Mouse (Mus musculus) heart, embryonic 14.5 days (tissue): ENCODE data around the gene Cmtm3. TPM values are rescaled to one million over a fixed set of nuclear protein-coding genes. Genes with fewer than 3 reads are reported as not detected.
"Not testable (repeated sequence)": the region's sequence is repeated elsewhere in the genome, so short reads cannot be mapped to it uniquely, and the experiment has no call there.

ENCODE experiments used
- ATAC-seq: fragments of 200-750 bp; cut with Nextera tagmentation; 2 replicates; pipeline ENCODE4 v1.8.0; 2017; ENCODE audit warnings: low read depth, moderate TSS enrichment; ENCODE audit not compliant: insufficient number of reproducible peaks, insufficient read depth, low FRiP score
- H3K27ac ChIP-seq, 2 experiments: fragments of 200-500 bp in 1 of 2; fragments of 300-500 bp in 1 of 2; sonication (generic) in 1 of 2; replicated peaks in 1 of 2; 2 replicates each; pipeline ENCODE4 v1.5.1; 2012 to 2014; ENCODE audit warnings: low read depth in 2 of 2, low read length in 2 of 2, control low read depth in 1 of 2, mild to moderate bottlenecking in 1 of 2, mixed read lengths in 1 of 2; ENCODE audit not compliant: control insufficient read depth in 1 of 2, insufficient read depth in 1 of 2
- H3K27me3 ChIP-seq: fragments of 300-500 bp; sonication (generic); 2 replicates; pipeline ENCODE4 v1.6.1; 2014; ENCODE audit warnings: mild to moderate bottlenecking, low read length, control low read depth; ENCODE audit not compliant: control insufficient read depth, insufficient read depth
- H3K36me3 ChIP-seq: fragments of 300-500 bp; sonication (generic); 2 replicates; pipeline ENCODE4 v1.6.1; 2014; ENCODE audit warnings: mild to moderate bottlenecking, control low read depth, low read length, mixed read lengths; ENCODE audit not compliant: control insufficient read depth, insufficient read depth
- H3K4me1 ChIP-seq, 2 experiments: fragments of 200-500 bp in 1 of 2; fragments of 300-500 bp in 1 of 2; sonication (generic) in 1 of 2; 2 replicates each; pipeline ENCODE4 v1.6.1; 2012 to 2014; ENCODE audit warnings: low read length in 2 of 2, control low read depth in 1 of 2, mixed read lengths in 1 of 2; ENCODE audit not compliant: control insufficient read depth in 2 of 2, insufficient read depth in 2 of 2
- H3K4me2 ChIP-seq: fragments of 300-500 bp; sonication (generic); 2 replicates; pipeline ENCODE4 v1.6.1; 2014; ENCODE audit warnings: mild to moderate bottlenecking, low read length
- H3K4me3 ChIP-seq, 2 experiments: fragments of 200-500 bp in 1 of 2; fragments of 300-500 bp in 1 of 2; sonication (generic) in 1 of 2; 2 replicates each; pipeline ENCODE4 v1.5.1; 2012 to 2014; ENCODE audit warnings: low read length in 2 of 2, mild to moderate bottlenecking in 2 of 2, control low read depth in 1 of 2, low read depth in 1 of 2, moderate library complexity in 1 of 2; ENCODE audit not compliant: control insufficient read depth in 1 of 2, insufficient read depth in 1 of 2
- H3K9ac ChIP-seq: fragments of 300-500 bp; sonication (generic); 2 replicates; pipeline ENCODE4 v1.6.1; 2014; ENCODE audit warnings: mild to moderate bottlenecking, low read length
- H3K9me3 ChIP-seq: fragments of 300-500 bp; sonication (generic); 2 replicates; pipeline ENCODE4 v1.6.1; 2016; ENCODE audit warnings: low read length, control low read depth; ENCODE audit not compliant: control insufficient read depth
- WGBS: fragments of 180-500 bp; shearing (Covaris S2); extraction: QIAGEN DNeasy Blood & Tissue Kit; methylation state at CpG from one replicate; pipeline ENCODE4 v1.1.7; 2014; 5-methylcytosine and 5-hydroxymethylcytosine counted together
- polyA plus RNA-seq: library from polyadenylated mRNA; unstranded; fragments of >200 nt; fragmentation: Nextera tagmentation; extraction: Ambion mirVana; gene quantifications from 2 replicates; pipeline ENCODE4 v1.2.1, GENCODE M21; 2014

Cmtm3 gene
- polyA plus RNA-seq, 1 experiment from 2014 or later, result 103 TPM

DNA sequence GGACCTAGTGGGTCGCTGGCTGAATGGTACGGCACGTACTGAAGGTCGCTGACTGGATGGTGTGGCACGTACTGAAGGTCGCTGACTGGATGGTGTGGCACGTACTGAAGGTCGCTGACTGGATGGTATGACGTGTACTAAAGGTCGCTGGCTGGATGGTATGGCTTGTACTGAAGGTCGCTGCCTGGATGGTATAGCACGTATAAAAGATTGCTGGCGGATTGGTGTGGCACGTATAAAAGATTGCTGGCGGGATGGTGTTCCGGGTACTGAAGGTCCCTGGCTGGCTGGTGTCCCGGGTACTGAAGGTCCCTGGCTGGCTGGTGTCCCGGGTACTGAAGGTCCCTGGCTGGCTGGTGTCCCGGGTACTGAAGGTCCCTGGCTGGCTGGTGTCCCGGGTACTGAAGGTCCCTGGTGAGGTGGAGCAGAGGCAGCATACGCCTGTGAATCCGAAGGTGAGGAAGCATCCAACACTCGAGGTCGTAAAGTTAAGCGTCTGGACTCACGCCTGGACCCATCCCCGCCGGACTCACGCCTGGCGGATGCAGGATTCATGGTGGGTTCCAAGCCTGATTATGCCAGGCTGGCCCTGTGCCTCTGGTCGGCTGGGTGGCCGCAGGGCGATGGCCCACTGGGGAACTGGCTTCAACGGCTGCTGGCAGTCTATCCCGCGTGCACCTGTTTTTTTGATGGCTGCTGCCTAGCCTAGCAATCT is 29.6 kb upstream of the Cmtm3 start, which contains the start of the genes Gm45711 and Cmtm1:
Gene Gm45711 (minus strand): TSS at position 641 of the 715 bp plus-strand sequence.
Gene Cmtm1 (minus strand): TSS at position 705 of the 715 bp plus-strand sequence.
- not testable (repeated sequence) for H3K27me3 ChIP-seq, H3K4me3 ChIP-seq, H3K9me3 ChIP-seq, H3K9ac ChIP-seq, ATAC-seq, H3K4me1 ChIP-seq, H3K36me3 ChIP-seq, H3K27ac ChIP-seq, H3K4me2 ChIP-seq
- WGBS, result 83% methylated on average over 34 of the region's 36 CpGs

DNA sequence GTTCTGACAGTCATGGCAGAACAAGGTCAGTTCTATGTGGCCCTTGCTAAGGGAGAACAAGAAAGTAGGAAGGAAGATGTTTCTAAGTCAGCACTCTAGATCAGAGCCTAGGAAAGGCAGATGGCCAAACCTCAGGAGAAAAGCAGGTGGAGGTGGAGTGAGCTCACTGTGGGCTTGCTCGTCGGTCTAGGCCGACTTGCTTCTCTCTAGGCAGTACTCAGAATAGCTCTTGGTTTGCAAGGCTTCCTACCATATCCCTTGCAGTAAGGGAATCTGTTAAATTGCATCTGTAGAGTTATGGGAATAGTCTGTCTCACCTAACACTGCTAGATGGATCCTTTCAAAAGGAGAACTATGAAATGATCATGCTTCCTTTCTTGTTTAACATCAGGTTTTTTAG is 27.2 kb upstream of the Cmtm3 start:
- not testable (repeated sequence) for H3K36me3 ChIP-seq, ATAC-seq, H3K4me3 ChIP-seq, H3K4me2 ChIP-seq, H3K27ac ChIP-seq, H3K27me3 ChIP-seq, H3K4me1 ChIP-seq, H3K9ac ChIP-seq, H3K9me3 ChIP-seq
- 74% methylated on average over 3 of the region's 3 CpGs for WGBS

DNA sequence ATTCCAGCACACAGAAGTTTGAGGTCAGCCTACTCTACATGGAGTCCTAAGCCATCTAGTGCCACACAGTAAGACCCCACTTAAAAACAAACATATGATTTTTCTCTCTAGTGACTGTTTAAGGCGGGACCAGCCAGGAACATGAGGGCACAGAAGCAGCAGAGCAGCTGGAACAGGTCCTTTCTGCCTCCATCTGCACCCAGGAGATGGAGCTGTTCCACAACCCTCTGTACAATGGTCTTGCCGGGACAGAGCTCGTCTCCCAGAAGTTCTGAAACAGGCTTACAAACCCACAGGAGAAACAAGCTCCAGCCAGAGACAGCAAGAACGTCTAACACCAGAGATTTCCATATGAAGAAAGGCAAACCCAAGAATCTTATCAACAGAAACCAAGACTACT is 25.9 kb upstream of the Cmtm3 start:
- H3K4me1 ChIP-seq, result no peaks in the 10 kb centered on the region
- H3K36me3 ChIP-seq, result no peaks in the 10 kb centered on the region
- no peak overlapping the region for H3K4me2 ChIP-seq
- H3K27ac ChIP-seq, result no peak overlapping the region
- WGBS, result 40% methylated on average over 4 of the region's 4 CpGs
- no peaks in the 10 kb centered on the region for H3K27me3 ChIP-seq
- H3K4me3 ChIP-seq, result no peak overlapping the region
- no peak for ATAC-seq
- no peak overlapping the region for H3K9ac ChIP-seq
- no peaks in the 10 kb centered on the region for H3K9me3 ChIP-seq

DNA sequence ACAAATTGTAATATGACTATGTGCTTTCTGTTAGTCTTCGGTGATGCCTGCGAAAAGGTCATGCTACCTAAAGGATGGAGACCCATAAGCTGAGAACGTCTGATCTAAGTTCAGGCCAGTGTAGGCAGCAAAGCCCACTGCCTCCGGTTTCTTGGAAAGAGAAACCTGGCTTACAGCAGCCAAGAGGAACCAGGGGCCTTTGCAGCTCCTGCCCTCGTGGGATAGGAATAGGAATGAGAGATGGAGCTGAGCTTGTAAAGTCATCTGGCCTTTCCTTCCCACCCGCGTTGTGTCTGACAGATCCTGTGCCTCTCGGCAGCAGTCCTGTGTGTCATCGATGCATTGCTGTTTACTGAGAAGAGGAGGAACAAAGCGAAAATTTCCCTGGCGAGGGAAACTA is 17.9 kb upstream of the Cmtm3 start, which contains the start of gene Gm11020:
Gene Gm11020 (plus strand): TSS at position 301 of the 400 bp plus-strand sequence.
- not testable (repeated sequence) for H3K9me3 ChIP-seq, H3K36me3 ChIP-seq, H3K4me3 ChIP-seq, H3K9ac ChIP-seq, H3K27ac ChIP-seq, H3K4me2 ChIP-seq, H3K27me3 ChIP-seq, H3K4me1 ChIP-seq, ATAC-seq
- WGBS, result 77% methylated on average over 9 of the region's 11 CpGs

DNA sequence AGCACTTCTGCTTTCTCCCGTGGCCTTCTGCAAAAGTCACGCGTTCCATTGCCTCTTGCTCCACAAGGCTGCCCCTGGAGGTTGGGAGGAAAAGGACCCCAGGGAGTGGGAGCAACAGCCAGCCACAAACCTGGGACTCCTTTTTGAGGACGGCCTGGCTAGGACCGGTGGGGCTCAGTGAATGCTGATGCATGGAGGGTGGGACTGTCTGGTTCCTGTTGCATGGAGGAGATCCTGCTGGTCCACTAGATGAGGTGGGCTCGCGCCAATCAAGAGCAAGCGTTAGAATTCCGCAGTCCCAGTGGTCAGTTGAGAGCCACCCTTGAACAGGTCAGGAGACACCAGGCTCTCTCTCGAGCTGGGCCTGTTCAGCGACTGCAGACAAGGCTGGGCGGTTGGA is 17.3 kb upstream of the Cmtm3 start, which contains the start of gene Cmtm2b:
Gene Cmtm2b (plus strand): TSS at position 301 of the 400 bp plus-strand sequence.
- not testable (repeated sequence) for H3K4me1 ChIP-seq, H3K27me3 ChIP-seq, H3K9me3 ChIP-seq, ATAC-seq, H3K36me3 ChIP-seq, H3K27ac ChIP-seq, H3K9ac ChIP-seq, H3K4me3 ChIP-seq, H3K4me2 ChIP-seq
- WGBS, result 79% methylated on average over 12 of the region's 12 CpGs

DNA sequence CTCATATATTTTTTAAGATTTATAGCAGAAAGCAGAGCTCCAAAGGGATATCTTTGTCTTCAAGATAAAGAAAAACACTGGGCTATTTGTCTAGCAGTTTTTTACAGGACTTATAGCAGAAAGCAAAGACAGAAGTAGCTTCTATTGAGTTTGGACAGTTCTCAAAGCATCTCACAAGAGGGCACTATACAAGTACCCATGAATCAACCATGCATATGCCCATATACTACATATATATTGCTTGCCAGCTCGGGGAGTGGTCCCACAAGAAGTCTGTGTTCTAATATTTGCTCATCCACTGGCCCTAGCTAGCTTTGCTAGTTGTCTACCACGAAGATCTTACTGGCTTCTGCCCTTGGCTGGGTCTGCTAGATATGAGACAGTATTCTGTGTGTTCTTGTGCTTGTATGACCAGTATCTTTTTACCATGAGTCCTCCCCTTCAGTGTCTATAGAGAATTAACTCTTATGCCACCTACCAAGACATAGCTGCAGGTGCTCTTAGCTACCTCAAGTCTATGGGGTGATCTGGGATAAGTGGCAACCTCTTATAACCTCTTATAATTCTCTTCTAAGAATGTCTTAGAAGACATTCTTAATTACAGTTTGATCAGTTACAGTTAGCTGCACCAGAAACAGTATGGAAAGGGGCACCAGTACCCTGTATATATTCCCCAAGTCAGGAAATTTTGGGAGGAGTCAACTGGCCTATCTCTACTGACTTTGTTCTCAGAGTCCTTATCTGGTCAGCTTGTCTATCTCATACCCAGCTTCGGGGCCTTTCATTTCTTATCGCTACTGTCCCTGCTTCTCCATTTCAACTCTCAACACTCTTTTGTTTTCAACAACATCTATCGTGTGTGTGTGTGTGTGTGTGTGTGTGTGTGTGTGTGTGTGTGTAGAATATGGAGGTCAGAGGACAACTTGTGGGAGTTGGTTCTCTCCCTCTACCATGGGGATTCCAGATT is 6.3 kb upstream of the Cmtm3 start:
- no peak overlapping the region for H3K9ac ChIP-seq
- H3K9me3 ChIP-seq, result no peaks in the 10 kb centered on the region
- H3K36me3 ChIP-seq, result no peaks in the 10 kb centered on the region
- no peak overlapping the region for H3K4me2 ChIP-seq
- 39% methylated on average over 5 of the region's 5 CpGs for WGBS
- no peaks in the 10 kb centered on the region for H3K4me1 ChIP-seq
- no peak for ATAC-seq
- H3K27ac ChIP-seq, result no peak overlapping the region
- no peaks in the 10 kb centered on the region for H3K27me3 ChIP-seq
- no peak overlapping the region for H3K4me3 ChIP-seq

DNA sequence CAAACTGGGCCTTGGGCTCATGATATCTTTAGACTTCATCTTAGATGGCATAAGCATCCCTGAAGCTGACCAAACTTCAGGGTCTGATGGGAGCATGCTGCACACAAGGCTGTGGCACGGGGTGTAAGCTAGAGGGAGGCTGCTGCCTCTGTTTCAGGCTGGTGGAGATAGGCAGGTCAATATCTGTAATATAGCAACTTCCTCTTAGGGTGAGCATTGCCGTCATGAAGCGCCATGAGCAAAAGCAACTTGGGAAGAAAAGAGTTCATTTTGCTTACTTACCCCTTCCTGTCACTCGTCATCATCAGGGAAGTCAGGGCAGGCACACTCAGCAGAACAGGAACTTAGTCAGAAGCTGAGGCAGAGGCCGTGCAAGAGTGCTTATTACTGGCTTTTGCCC is 5.4 kb upstream of the Cmtm3 start:
- H3K9me3 ChIP-seq, result no peaks in the 10 kb centered on the region
- WGBS, result 59% methylated on average over 5 of the region's 5 CpGs
- H3K4me1 ChIP-seq, result no peaks in the 10 kb centered on the region
- H3K27ac ChIP-seq, result no peak overlapping the region
- H3K9ac ChIP-seq, result no peak overlapping the region
- no peak overlapping the region for H3K4me2 ChIP-seq
- no peak overlapping the region for H3K4me3 ChIP-seq
- H3K36me3 ChIP-seq, result no peaks in the 10 kb centered on the region
- no peak for ATAC-seq
- H3K27me3 ChIP-seq, result no peaks in the 10 kb centered on the region
